In genomic region chr9:60878630-60879029, GRCm38 (mm10) we compare ENCODE assay signal across 23 mouse cellular contexts.
DNase-seq lines count a peak whose midpoint lies in the region; ATAC-seq lines count a peak whose summit lies in the region.
"Had no signal": no experiment of that assay in that cellular context is flagged by ENCODE, and none has a peak within 500 bp of the region (broad histone marks: within the 10 kb centered on the region; RNA-seq: fewer than 3 reads in every experiment).

No protein-coding gene starts in this region.

- H3K9ac ChIP-seq in lung, embryonic 16.5 days (ENCODE audit: low read length), result no peak overlapping the region
- H3K9ac ChIP-seq in midbrain, embryonic 14.5 days (replicated peaks; ENCODE audit: low read length), result no peak overlapping the region
- H3K9ac ChIP-seq in forebrain, embryonic 12.5 days, result no peak overlapping the region
- no peak overlapping the region for H3K9ac ChIP-seq in forebrain, embryonic 16.5 days (replicated peaks; ENCODE audit: low read depth, low read length)
- H3K9ac ChIP-seq: embryonic facial prominence, embryonic 15.5 days; heart, embryonic 13.5 days; hindbrain, embryonic 12.5 days; intestine, embryonic 15.5 days had no signal

- H3K27ac ChIP-seq in lung, embryonic 16.5 days (ENCODE audit: low read length), result no peak overlapping the region
- peak overlapping the region; percentile 22 for H3K27ac ChIP-seq in midbrain, embryonic 14.5 days (replicated peaks; ENCODE audit: low read depth, low read length)
- no peak overlapping the region for H3K27ac ChIP-seq in midbrain, embryonic 10.5 days (replicated peaks)
- peak overlapping the region; percentile 59; the same call in 1 of the 2 replicates for H3K27ac ChIP-seq in forebrain, embryonic 12.5 days
- peak overlapping the region; percentile 7; the same call in 1 of the 2 replicates for H3K27ac ChIP-seq in forebrain, embryonic 16.5 days (ENCODE audit: low read length)
- H3K27ac ChIP-seq: embryonic facial prominence, embryonic 15.5 days; heart, embryonic 13.5 days; hindbrain, embryonic 12.5 days; intestine, embryonic 15.5 days had no signal

- WGBS in lung, embryonic 16.5 days, result 58% methylated on average over 3 of the region's 3 CpGs
- 57% methylated on average over 3 of the region's 3 CpGs for WGBS in midbrain, embryonic 14.5 days
- 82% methylated on average over 3 of the region's 3 CpGs for WGBS in midbrain, embryonic 10.5 days
- WGBS in forebrain, embryonic 12.5 days, result 72% methylated on average over 3 of the region's 3 CpGs
- WGBS in forebrain, embryonic 16.5 days, result 54% methylated on average over 3 of the region's 3 CpGs

- DNase-seq in lung, postnatal 36 days, result no peak
- DNase-seq in midbrain, embryonic 14.5 days, result no peak
- DNase-seq in midbrain, embryonic 10.5 days (ENCODE audit: low spot score), result no peak
- DNase-seq in thymus, postnatal 4 days, result no peak
- DNase-seq in kidney, postnatal 36 days, result no peak
- DNase-seq: adrenal gland, postnatal 14 days; cerebellum, adult 18-20 months; cerebellum, postnatal 10 days; embryo, embryonic 11 days; gastrocnemius, postnatal 36 days; heart, adult 11 months; heart, postnatal 36 days had no signal

- H3K4me2 ChIP-seq in lung, embryonic 16.5 days (ENCODE audit: low read depth, low read length), result no peak overlapping the region
- H3K4me2 ChIP-seq in midbrain, embryonic 14.5 days (ENCODE audit: low read length), result no peak overlapping the region
- no peak overlapping the region for H3K4me2 ChIP-seq in forebrain, embryonic 12.5 days
- no peak overlapping the region for H3K4me2 ChIP-seq in forebrain, embryonic 16.5 days (ENCODE audit: low read length)
- H3K4me2 ChIP-seq: embryonic facial prominence, embryonic 15.5 days; heart, embryonic 13.5 days; hindbrain, embryonic 12.5 days; intestine, embryonic 15.5 days had no signal

- peaks cover 5% of the 10 kb centered on the region; the same call in 1 of the 2 replicates for H3K4me1 ChIP-seq in lung, embryonic 16.5 days (replicated peaks; ENCODE audit: control insufficient read depth, insufficient read depth, low read length)
- peaks cover 17% of the 10 kb centered on the region for H3K4me1 ChIP-seq in midbrain, embryonic 14.5 days (ENCODE audit: control insufficient read depth, insufficient read depth, low read length)
- peaks cover 23% of the 10 kb centered on the region; the same call in 1 of the 2 replicates for H3K4me1 ChIP-seq in midbrain, embryonic 10.5 days
- peaks cover 39% of the 10 kb centered on the region for H3K4me1 ChIP-seq in forebrain, embryonic 12.5 days
- H3K4me1 ChIP-seq in forebrain, embryonic 16.5 days (replicated peaks; ENCODE audit: control insufficient read depth, insufficient read depth, low read length), result peaks cover 43% of the 10 kb centered on the region
- H3K4me1 ChIP-seq: embryonic facial prominence, embryonic 15.5 days; heart, embryonic 13.5 days had no signal

- H3K9me3 ChIP-seq in lung, embryonic 16.5 days (ENCODE audit: control insufficient read depth, low read length), result no peaks in the 10 kb centered on the region; the same call in 1 of the 2 replicates
- H3K9me3 ChIP-seq in midbrain, embryonic 14.5 days (ENCODE audit: control insufficient read depth, low read length), result no peaks in the 10 kb centered on the region
- no peaks in the 10 kb centered on the region for H3K9me3 ChIP-seq in midbrain, embryonic 10.5 days (replicated peaks)
- 0 out of 2 replicates have a peak, but pooled peaks cover 4% of the 10 kb centered on the region for H3K9me3 ChIP-seq in forebrain, embryonic 12.5 days
- H3K9me3 ChIP-seq in forebrain, embryonic 16.5 days (ENCODE audit: control insufficient read depth, low read length), result no peaks in the 10 kb centered on the region
- H3K9me3 ChIP-seq: embryonic facial prominence, embryonic 15.5 days; intestine, embryonic 15.5 days had no signal

- peaks cover 20% of the 10 kb centered on the region for H3K36me3 ChIP-seq in lung, embryonic 16.5 days (ENCODE audit: control insufficient read depth, insufficient read depth, low read length)
- H3K36me3 ChIP-seq in midbrain, embryonic 14.5 days (ENCODE audit: control insufficient read depth, insufficient read depth, low read length), result no peaks in the 10 kb centered on the region
- H3K36me3 ChIP-seq in midbrain, embryonic 10.5 days, result peaks cover 54% of the 10 kb centered on the region
- H3K36me3 ChIP-seq in forebrain, embryonic 12.5 days (replicated peaks), result peaks cover 8% of the 10 kb centered on the region; the same call in 1 of the 2 replicates
- no peaks in the 10 kb centered on the region for H3K36me3 ChIP-seq in forebrain, embryonic 16.5 days (ENCODE audit: control insufficient read depth, insufficient read depth)
- H3K36me3 ChIP-seq: hindbrain, embryonic 12.5 days had no signal

- no peak overlapping the region for H3K4me3 ChIP-seq in lung, embryonic 16.5 days (ENCODE audit: low read length)
- no peak overlapping the region for H3K4me3 ChIP-seq in midbrain, embryonic 14.5 days (replicated peaks; ENCODE audit: low read depth, low read length)
- no peak overlapping the region for H3K4me3 ChIP-seq in midbrain, embryonic 10.5 days
- no peak overlapping the region for H3K4me3 ChIP-seq in forebrain, embryonic 12.5 days (replicated peaks)
- H3K4me3 ChIP-seq in forebrain, embryonic 16.5 days (replicated peaks; ENCODE audit: low read length), result no peak overlapping the region
- H3K4me3 ChIP-seq: embryonic facial prominence, embryonic 15.5 days; erythroblast, embryonic 14.5 days; heart, embryonic 13.5 days; hindbrain, embryonic 12.5 days; intestine, embryonic 15.5 days had no signal

- no peaks in the 10 kb centered on the region for H3K27me3 ChIP-seq in lung, embryonic 16.5 days (ENCODE audit: control insufficient read depth, insufficient read depth, low read depth, low read length)
- no peaks in the 10 kb centered on the region for H3K27me3 ChIP-seq in midbrain, embryonic 14.5 days (ENCODE audit: control insufficient read depth, insufficient read depth, low read length)
- no peaks in the 10 kb centered on the region for H3K27me3 ChIP-seq in midbrain, embryonic 10.5 days (ENCODE audit: low read depth, poor library complexity, severe bottlenecking)
- 0 out of 2 replicates have a peak, but pooled peaks cover 2% of the 10 kb centered on the region for H3K27me3 ChIP-seq in forebrain, embryonic 12.5 days
- H3K27me3 ChIP-seq in forebrain, embryonic 16.5 days (replicated peaks; ENCODE audit: control insufficient read depth, insufficient read depth, low read length), result no peaks in the 10 kb centered on the region
- H3K27me3 ChIP-seq: CH12.LX; embryonic facial prominence, embryonic 15.5 days; heart, embryonic 13.5 days; hindbrain, embryonic 12.5 days; intestine, embryonic 15.5 days; Patski had no signal

- peak; percentile 63 for ATAC-seq in lung, embryonic 16.5 days (ENCODE audit: low read depth)
- ATAC-seq in midbrain, embryonic 14.5 days (ENCODE audit: low FRiP score, low TSS enrichment), result no peak
- no peak for ATAC-seq in forebrain, embryonic 12.5 days (ENCODE audit: low FRiP score)
- peak; percentile 37 for ATAC-seq in forebrain, embryonic 16.5 days
- ATAC-seq: activated CD4-positive, CD25-positive, alpha-beta regulatory T cell, adult 4 months; intestine, embryonic 15.5 days; Patski had no signal

Comparison
In these comparisons a context has a peak if more than half of its experiments do, and no peak if none do; other contexts are left out.
1. ATAC-seq: peak in lung, embryonic 16.5 days (single experiment) and forebrain, embryonic 16.5 days (single experiment); none in midbrain, embryonic 14.5 days (single experiment) and forebrain, embryonic 12.5 days (single experiment).
2. H3K27ac ChIP-seq: peak in midbrain, embryonic 14.5 days (single experiment), forebrain, embryonic 12.5 days (single experiment) and forebrain, embryonic 16.5 days (single experiment); none in lung, embryonic 16.5 days (single experiment) and midbrain, embryonic 10.5 days (single experiment).